Mouse (Mus musculus) testis, adult 2 months (tissue): ENCODE data around the gene Flt1. TPM values are rescaled to one million over a fixed set of nuclear protein-coding genes. Genes with fewer than 3 reads are reported as not detected.

ENCODE experiments used
- H3K27ac ChIP-seq: fragments of 200-500 bp; 2 replicates; pipeline ENCODE4 v1.5.1; 2012; ENCODE audit warnings: low read depth, low read length; ENCODE audit not compliant: control insufficient read depth, insufficient read depth
- H3K27me3 ChIP-seq: fragments of 200-500 bp; 2 replicates; pipeline ENCODE4 v1.6.1; 2012; ENCODE audit warnings: mild to moderate bottlenecking, low read length, moderate library complexity; ENCODE audit not compliant: control insufficient read depth, insufficient read depth
- H3K36me3 ChIP-seq: fragments of 200-500 bp; 2 replicates; pipeline ENCODE4 v1.6.1; 2012; ENCODE audit warnings: mild to moderate bottlenecking, low read length; ENCODE audit not compliant: control insufficient read depth, insufficient read depth
- H3K4me1 ChIP-seq: fragments of 200-500 bp; 2 replicates; pipeline ENCODE4 v1.6.1; 2012; ENCODE audit warnings: low read length; ENCODE audit not compliant: control insufficient read depth, insufficient read depth
- H3K4me3 ChIP-seq: fragments of 200-500 bp; 2 replicates; pipeline ENCODE4 v1.5.1; 2012; ENCODE audit warnings: low read depth, mild to moderate bottlenecking, low read length, moderate library complexity, mixed read lengths; ENCODE audit not compliant: control insufficient read depth
- CTCF ChIP-seq: fragments of 200-500 bp; IDR thresholded peaks from 2 replicates; pipeline ENCODE4 v1.5.1; 2012; ENCODE audit warnings: low read depth, mild to moderate bottlenecking, inconsistent platforms, low read length, moderate library complexity; ENCODE audit not compliant: control insufficient read depth, insufficient read depth, insufficient replicate concordance
- POLR2A ChIP-seq: fragments of 200-500 bp; IDR thresholded peaks from 2 replicates; pipeline ENCODE4 v1.6.1; 2012; ENCODE audit warnings: low read depth, mild to moderate bottlenecking, inconsistent platforms, low read length, moderate library complexity; ENCODE audit not compliant: control insufficient read depth
- polyA plus RNA-seq: library from polyadenylated mRNA; depleted of rRNA; stranded (reverse); fragments of >200 nt; gene quantifications from 2 replicates; pipeline ENCODE4 v1.2.3, GENCODE M21; 2012

Flt1 gene
- polyA plus RNA-seq, 1 experiment, result 1.1 TPM

DNA sequence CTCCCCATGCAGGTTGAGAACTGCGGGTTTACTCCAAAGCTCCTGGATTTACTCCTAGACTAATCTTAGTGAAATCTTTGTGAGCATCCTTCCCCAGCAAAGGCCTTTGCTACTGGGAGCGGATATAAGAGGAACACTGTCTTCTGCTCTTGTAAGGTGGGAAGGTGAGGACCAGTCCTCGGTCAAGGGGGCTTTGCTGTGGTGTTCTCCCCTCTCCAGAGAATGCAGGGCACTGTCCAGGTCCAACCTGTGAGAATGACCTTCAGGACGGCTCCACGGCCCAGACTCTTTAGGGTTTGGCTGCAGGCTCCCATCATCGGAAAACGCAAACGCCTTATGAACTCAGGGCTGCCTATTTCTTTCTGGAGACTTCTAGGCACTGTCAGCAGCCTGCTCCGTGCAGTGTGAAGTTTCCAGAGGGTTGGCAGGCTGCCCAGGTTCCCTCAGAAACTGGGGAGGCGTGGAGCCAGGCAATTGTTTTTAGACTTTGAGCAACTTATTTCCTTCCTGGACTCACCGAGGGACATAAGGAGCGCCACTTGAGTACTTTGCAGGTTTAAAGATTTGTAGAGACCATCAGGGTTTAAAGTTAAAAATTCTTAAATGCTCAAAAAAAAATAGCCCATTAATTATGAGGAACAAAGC lies 80.7 kb downstream of the Flt1 start:
- Histone ChIP-seq H3K27me3 (no peaks in the 10 kb centered on the region), H3K4me1 (no peaks in the 10 kb centered on the region), H3K27ac (no peak overlapping the region), H3K36me3 (no peaks in the 10 kb centered on the region), H3K4me3 (no peak overlapping the region)
- no peak for TF ChIP-seq POLR2A
- TF ChIP-seq CTCF, result no peak

DNA sequence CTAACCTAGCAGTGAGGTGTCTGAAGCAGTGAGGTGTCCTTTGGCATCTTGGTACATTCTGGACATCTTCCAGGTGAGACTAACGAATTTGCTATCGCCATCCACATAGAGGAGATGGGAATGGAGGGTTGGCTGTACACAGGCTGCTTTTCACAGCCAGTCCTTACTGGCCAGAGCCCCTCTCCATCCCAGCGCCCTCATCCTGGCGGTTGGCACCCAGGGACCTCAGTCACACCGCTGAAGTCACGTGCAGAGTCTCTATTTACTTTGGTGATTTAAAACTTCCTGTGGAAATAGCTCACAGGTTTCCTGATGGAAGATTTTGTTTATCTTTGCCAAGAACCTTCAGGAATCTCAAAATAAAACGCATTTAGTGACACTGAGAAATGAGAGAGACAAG lies 84.4 kb downstream of the Flt1 start:
- Histone ChIP-seq H3K36me3 (no peaks in the 10 kb centered on the region), H3K27me3 (no peaks in the 10 kb centered on the region), H3K4me3 (no peak overlapping the region), H3K27ac (no peak overlapping the region), H3K4me1 (no peaks in the 10 kb centered on the region)
- TF ChIP-seq POLR2A, result no peak
- no peak for TF ChIP-seq CTCF

- TF ChIP-seq CTCF, result no peak
- no peak for TF ChIP-seq POLR2A
These were observed 85.9 kb downstream of the Flt1 start for GRCm38 (mm10) chr5:147639940-147640339.

GRCm38 (mm10) chr5:147636676-147637075 lies 89.1 kb downstream of the Flt1 start:
- no peak for TF ChIP-seq CTCF
- no peaks in the 10 kb centered on the region for H3K36me3 ChIP-seq
- H3K27ac ChIP-seq, result no peak overlapping the region
- no peak overlapping the region for H3K4me3 ChIP-seq
- no peaks in the 10 kb centered on the region for H3K27me3 ChIP-seq
- no peaks in the 10 kb centered on the region for H3K4me1 ChIP-seq

More at GRCm38 (mm10) chr5:147639940-147640339, 85.9 kb downstream of the Flt1 start:
- no peak overlapping the region for H3K27ac ChIP-seq
- no peaks in the 10 kb centered on the region for H3K4me1 ChIP-seq
- H3K4me3 ChIP-seq, result no peak overlapping the region
- no peaks in the 10 kb centered on the region for H3K36me3 ChIP-seq
- no peaks in the 10 kb centered on the region for H3K27me3 ChIP-seq

GRCm38 (mm10) chr5:147635883-147636282 lies 89.9 kb downstream of the Flt1 start:
- Histone ChIP-seq H3K4me1 (peaks cover 2% of the 10 kb centered on the region; the same call in 1 of the 2 replicates), H3K4me3 (no peak overlapping the region), H3K27me3 (no peaks in the 10 kb centered on the region), H3K36me3 (no peaks in the 10 kb centered on the region), H3K27ac (no peak overlapping the region)
- no peak for TF ChIP-seq CTCF
- TF ChIP-seq POLR2A, result no peak

DNA sequence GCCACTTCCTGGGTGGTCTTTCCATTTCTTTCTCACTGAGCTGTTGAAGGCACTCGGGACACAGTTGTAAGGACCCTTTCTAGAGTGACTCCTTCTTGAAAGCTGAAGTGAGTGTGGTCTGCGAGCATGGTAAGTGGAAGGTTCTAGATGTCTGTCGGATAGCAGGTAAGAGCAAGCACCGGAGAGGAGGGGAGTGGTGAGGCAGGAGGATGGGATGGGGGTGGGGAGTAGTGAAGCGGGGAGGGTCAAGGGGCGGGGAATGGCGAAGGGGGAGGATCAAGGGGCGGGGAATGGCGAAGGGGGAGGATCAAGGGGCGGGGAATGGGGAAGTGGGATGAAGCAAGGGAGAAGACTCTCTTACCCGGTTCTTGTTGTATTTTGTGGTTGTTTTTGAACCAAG lies 91.8 kb downstream of the Flt1 start:
- TF ChIP-seq CTCF (no peak), POLR2A (no peak)
- H3K4me1 ChIP-seq, result peaks cover 2% of the 10 kb centered on the region
- H3K4me3 ChIP-seq, result no peak overlapping the region
- H3K36me3 ChIP-seq, result no peaks in the 10 kb centered on the region
- H3K27me3 ChIP-seq, result no peaks in the 10 kb centered on the region
- no peak overlapping the region for H3K27ac ChIP-seq

DNA sequence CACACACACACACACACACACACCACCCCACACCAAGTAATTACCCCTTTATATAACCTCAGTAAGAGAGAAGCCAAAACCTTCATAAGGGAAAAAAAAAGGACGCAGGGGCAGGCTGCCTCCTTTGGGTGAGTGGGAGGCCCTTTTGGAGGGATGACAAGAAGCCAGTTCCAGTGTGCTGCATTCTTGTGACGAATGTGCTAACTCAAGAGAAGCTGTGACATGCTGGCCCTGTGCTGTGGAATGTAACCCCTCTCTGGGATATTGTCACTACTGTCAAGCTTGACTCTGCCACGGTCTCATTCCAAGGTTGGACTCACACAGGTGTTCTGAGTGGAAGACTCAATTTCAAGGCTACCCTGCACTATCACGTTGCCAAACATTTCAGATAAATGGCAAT lies 93.1 kb downstream of the Flt1 start:
- peaks cover 2% of the 10 kb centered on the region for H3K4me1 ChIP-seq
- no peak overlapping the region for H3K27ac ChIP-seq
- H3K4me3 ChIP-seq, result no peak overlapping the region
- no peak for TF ChIP-seq CTCF
- TF ChIP-seq POLR2A, result no peak
- H3K27me3 ChIP-seq, result no peaks in the 10 kb centered on the region
- no peaks in the 10 kb centered on the region for H3K36me3 ChIP-seq
